Mouse (Mus musculus) cerebellum, adult 9-10 months (tissue): ENCODE data around the gene Ndufa7.

Experiments used
- DNase-seq: peaks from one replicate; pipeline ENCODE4 v3.0.0; 2022

Ndufa7 gene

GRCm38 (mm10) chr17:33824084-33824996, at the start of gene Ndufa7, which contains the start of gene Rps28:
Gene Ndufa7, plus strand, starts transcription at chr17:33824572.
Gene Rps28, minus strand, starts transcription at chr17:33824562.
- peak; percentile 97 for DNase-seq

DNA sequence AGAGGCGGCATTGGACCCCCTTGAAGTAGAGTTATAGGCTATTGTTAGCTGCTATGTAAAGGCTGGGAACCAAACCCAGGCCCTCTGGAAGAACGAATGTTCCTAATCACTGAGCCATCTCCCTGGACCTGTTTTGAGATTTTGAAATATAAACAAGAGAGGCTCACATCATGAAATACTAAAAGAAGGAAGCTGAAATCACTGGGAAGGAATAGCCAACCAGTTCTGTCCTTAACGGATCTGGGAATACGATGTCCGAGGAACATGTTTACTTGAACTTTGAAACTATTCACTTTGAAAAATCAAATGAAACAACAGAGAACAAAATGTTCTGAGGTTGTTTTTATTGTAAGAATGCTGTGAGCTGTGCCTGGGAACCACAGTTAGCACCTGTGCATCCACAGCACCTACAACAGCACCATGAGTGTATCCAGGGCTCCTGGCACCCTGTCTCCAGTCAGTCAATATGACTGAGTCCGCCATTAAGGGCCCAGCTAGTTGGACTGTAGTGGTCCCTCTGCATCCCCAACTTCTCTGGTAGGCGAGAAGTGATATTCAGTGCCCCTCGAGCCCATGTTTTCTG, 49.7 kb upstream of the Ndufa7 start:
- DNase-seq = no peak

- DNase-seq = no peak
These were observed 49.1 kb upstream of the Ndufa7 start for GRCm38 (mm10) chr17:33775287-33775686.

DNA sequence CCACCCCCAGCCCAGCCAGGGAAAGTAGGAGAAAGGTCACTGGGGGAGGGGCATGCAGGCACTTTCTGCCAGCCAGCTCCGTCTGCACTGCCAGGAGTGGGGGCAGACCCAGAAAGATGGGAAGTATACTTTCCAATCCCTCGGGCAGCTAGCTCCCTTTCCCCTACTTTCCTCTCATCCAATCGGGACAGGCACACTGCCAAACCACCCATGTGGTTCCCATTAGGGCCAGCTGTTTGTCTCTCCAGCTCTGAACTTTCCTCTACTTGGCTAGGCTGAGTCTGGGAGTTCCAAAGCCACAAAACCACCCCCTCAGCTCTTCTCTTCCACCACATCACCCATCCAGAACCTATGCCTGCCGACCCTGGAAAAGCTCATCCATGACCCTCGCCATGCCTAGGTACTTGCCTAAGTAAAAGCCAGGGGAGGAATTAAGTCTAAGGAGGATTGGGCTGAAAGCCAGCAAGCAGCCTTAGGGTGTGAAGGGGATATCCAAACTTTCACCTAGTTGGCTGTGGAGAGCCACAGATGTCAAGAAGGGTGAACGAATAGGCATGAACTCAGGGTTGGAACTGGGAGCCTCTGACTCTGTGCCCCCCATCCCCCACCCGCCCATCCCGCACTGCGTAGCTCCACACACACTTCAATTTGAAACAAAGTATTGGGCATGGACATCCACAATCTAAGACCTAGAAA, 45.0 kb upstream of the Ndufa7 start:
- peak; percentile 47 for DNase-seq

- DNase-seq = no peak
These were observed 44.4 kb upstream of the Ndufa7 start for GRCm38 (mm10) chr17:33779967-33780295.

DNA sequence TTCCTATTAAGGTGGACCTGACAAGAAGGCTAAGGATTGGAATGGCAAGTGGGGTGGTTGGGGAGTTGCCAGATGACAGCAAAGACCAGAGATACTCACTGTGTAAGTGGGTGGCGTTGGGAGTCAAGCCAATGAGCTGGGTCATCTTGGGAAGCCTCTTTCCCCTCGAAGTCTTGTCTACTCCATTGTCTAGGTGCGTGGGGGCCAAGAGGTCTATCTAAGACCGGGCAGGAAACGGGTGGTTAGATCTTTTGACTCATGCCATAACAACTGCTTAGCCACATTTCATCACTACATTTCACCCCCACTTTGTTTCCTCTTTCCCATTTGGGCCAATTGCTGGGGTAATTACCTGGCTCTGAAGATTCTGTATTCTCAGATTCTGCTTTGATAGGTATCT, 43.9 kb upstream of the Ndufa7 start:
- DNase-seq = no peak

DNA sequence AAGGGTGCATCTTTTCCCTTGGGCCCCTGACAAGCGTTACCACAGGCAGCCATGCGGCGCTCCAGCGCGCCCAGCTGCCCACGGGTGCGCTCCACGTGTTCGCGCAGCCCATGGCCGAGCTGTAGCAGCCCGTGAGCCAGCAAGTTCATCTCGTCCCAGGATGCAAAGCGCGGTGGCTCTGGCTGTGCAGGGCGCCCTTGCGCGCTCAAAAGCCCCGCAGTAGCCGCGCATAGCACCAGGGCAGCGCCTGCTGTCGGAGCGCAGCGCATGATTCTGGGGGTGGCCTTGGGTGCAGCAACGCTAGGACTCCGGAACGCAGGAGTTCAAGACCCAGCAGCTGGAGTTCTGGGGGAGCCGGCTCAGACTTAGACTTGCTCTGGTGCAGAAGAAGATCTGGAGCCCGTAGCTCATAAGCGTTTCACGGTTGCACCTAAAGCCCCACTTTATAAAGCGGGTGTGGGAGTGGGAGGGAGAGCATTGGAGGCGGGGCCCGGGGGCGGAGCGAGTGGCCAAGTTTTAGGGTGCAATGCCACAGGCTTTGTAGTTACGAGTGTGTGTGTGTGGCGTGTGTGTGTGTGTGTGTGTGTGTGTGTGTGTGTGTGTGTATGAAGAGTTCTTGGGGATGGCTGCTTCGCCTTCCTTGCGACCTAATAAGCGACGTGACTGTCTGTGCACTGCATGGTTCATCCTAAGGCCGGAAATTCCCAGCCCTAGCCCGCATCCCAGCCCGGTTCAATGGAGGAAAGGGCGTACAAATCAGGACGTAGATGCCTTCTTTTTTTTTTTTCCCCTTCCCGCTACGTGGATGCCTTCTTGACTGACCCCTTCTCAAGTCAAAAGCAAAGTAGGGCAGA, 43.0 kb upstream of the Ndufa7 start, which contains the start of gene Angptl4:
Angptl4 (minus strand) TSS at position 707 of the 854 bp plus-strand sequence.
- no peak for DNase-seq

- DNase-seq = no peak
These were observed 42.3 kb upstream of the Ndufa7 start for GRCm38 (mm10) chr17:33782067-33782466.

DNA sequence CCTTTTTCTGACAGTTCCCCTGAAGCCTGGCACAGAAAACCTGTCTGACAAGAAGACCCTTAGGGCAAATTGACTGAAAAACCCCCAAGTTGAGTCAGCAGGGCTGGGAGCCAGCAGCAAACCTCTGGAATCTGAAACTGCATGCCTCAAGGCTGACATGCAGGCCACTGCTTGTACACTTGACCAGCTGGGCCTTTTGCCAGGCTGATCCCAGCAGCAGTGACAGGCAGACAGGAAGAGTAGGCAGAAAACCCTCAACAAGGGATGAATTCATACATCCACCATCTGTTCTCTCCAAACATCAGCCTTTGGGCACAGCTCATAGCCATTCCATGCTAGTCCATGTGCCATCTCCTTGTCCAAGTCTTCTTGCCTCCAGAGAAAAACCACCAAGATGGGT, 41.0 kb upstream of the Ndufa7 start:
- no peak for DNase-seq

- DNase-seq = no peak
These were observed 39.4 kb upstream of the Ndufa7 start for GRCm38 (mm10) chr17:33784939-33785338.

DNA sequence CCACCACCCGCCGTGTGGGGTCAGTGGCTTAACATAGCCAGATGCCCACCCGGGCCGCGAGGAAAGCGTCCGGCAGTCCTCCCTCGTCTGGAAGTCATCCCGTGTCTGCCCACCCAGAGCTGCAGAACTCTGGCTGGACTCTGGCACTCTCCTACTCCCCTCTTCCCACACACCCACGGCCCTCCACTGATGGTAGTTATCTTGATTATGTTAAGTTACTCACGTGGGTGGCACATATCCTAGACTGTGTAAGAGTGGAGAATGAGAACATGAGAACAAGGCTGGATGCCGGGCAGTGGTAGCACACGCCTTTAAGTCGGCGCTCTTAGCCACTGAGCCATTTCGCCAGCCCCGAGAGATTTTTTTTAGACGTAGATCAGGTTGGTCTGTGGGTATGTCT, 38.0 kb upstream of the Ndufa7 start:
- no peak for DNase-seq

GRCm38 (mm10) chr17:33788732-33789131, 35.6 kb upstream of the Ndufa7 start:
- no peak for DNase-seq

DNA sequence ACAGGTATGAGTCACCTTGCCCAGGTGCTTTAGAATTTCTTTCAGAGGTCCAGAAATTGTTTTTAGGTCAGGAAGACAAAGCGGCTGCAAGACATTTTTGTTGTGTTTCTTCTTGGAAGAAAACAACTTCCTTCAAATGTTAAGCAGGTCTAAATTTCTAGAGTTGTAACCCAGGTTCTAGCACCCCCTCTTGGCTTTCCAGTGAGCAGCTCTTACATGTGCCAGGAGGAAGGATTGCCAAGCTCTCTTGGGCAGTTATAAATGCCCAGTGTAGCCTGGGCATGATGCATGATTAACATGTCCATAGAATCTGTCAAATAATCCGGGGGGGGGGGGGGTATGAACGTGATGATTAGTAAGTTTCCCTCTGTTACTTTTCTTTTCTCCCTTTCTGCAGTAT, 26.1 kb upstream of the Ndufa7 start:
- DNase-seq = no peak

DNA sequence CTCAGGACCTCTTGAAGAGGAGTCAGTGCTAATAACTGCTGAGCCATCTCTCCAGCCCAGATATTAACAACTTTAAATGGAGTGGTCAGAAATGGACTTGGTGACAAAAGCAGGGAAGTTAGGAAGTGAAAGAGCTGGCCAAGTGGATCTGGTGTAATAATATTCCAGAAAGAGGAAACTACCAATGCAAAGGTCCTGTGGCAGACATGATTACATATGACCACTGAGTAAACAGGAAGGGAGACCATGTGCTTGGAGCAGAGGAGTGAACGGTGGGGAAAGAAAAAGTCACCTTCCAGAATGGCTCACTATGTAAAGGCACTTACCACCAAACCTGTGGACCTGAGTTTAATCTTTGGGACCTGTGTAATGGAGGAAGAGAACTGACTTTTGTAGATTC, 25.1 kb upstream of the Ndufa7 start:
- DNase-seq = no peak

DNA sequence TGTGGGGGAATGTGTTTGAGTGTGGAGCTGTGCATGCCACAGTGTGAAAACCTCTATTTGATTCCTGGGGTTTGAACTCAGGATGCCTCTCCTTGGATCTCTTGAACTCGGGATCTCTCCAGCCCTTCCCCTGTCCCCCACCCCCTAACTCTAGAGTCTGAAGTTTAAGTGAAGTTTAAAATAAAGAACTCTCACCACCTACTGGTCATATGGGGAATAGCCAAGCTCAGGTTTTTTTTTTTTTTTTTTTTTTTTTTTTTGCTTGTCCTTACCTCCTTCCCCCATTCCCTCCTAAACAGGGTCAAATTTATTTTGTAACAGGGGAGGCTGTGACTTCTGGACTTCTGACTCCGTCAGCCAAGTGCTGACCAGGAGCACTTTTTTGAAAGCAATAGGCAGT, 22.2 kb upstream of the Ndufa7 start:
- DNase-seq = no peak

GRCm38 (mm10) chr17:33804205-33804604, 20.2 kb upstream of the Ndufa7 start:
- DNase-seq = no peak

DNA sequence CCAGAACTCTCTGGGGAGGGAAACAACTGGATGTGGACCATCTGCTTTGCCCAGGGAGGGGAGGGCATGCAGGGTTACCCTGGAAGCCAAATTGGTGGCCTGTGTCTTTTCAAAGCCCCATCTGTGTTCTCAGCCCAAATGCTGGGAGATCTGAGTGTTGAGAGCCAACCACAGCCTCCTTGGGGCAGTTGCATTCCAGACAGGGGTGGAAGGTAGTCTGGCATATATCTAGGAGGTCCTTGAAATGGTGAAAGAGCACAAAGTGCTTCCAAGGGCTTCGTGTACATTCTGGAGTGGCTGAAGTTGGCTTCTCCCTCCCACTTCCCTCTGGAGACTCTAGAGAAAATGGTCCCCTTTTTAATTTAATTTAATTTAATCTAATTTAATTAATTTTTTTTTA, 19.6 kb upstream of the Ndufa7 start:
- no peak for DNase-seq

- no peak for DNase-seq
These were observed 17.0 kb upstream of the Ndufa7 start for GRCm38 (mm10) chr17:33807181-33807888.

DNA sequence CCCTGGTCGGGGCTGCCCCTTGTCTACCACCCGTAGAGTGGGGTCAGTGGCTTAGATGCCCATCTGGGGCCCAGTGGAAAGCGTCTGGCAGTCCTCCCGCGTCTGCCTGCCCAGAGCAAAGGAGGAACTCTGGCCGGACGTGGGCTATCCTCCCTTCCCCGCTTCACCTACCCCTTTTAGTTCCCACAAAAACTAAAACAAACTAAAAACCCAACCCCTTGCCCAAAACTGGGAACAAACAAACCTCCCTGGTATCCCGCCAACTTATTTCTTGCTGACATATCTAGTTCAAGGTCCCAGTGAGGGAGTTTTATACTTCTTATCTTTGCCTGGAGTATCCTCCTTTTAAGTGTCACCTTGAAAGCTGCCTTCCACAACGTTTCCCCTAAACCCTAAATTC, 16.2 kb upstream of the Ndufa7 start:
- no peak for DNase-seq

GRCm38 (mm10) chr17:33810334-33811141, 13.8 kb upstream of the Ndufa7 start, which contains the start of gene Kank3:
Gene Kank3, plus strand, starts transcription at chr17:33810519.
- DNase-seq = peak; percentile 80

- no peak for DNase-seq
These were observed 13.2 kb upstream of the Ndufa7 start for GRCm38 (mm10) chr17:33811142-33811516.
